Mouse (Mus musculus) CH12.LX (cell line): ENCODE results near the gene Bfsp1. TPM values are rescaled to one million over a fixed set of nuclear protein-coding genes. Genes with fewer than 3 reads are reported as not detected.

ENCODE experiments used
- DNase-seq: peaks from one replicate; pipeline ENCODE4 v3.0.0-alpha.2; 2013; ENCODE audit errors: extremely low read depth
- H3K27ac ChIP-seq: 2 replicates; pipeline ENCODE4 v1.5.1; 2012; ENCODE audit warnings: low read depth, mild to moderate bottlenecking, control low read depth, moderate library complexity; ENCODE audit not compliant: insufficient read depth
- H3K27me3 ChIP-seq: replicated peaks from 2 replicates; pipeline ENCODE3; 2012; ENCODE audit warnings: inconsistent platforms
- H3K36me3 ChIP-seq, 2 experiments: replicated peaks in 1 of 2; 2 replicates each; pipeline versions ENCODE3 to v1.6.1; 2012; ENCODE audit warnings: inconsistent platforms in 1 of 2, low read length in 1 of 2, mild to moderate bottlenecking in 1 of 2, mixed read lengths in 1 of 2, moderate library complexity in 1 of 2; ENCODE audit not compliant: control insufficient read depth in 1 of 2, insufficient read depth in 1 of 2
- H3K4me1 ChIP-seq, 2 experiments: 2 replicates each; pipeline ENCODE4 v1.6.1; 2012; ENCODE audit warnings: inconsistent platforms in 1 of 2, moderate library complexity in 1 of 2; ENCODE audit not compliant: insufficient read depth in 2 of 2, control insufficient read depth in 1 of 2
- H3K4me2 ChIP-seq: 2 replicates; pipeline ENCODE4 v1.6.1; 2012; ENCODE audit warnings: low read depth, mild to moderate bottlenecking, control low read depth; ENCODE audit not compliant: poor library complexity, insufficient read depth, severe bottlenecking
- H3K4me3 ChIP-seq, 3 experiments: fragments of 150-350 bp in 1 of 3; sonication (generic) in 1 of 3; replicated peaks in 1 of 3; 2 replicates each; pipeline versions ENCODE3 to v1.5.1; 2011 to 2012; ENCODE audit warnings: low read depth in 2 of 3, low read length in 2 of 3, mild to moderate bottlenecking in 2 of 3, moderate library complexity in 2 of 3, control low read depth in 1 of 3, improper control_type of control experiment in 1 of 3, inconsistent platforms in 1 of 3, mixed read lengths in 1 of 3; ENCODE audit not compliant: poor library complexity in 1 of 3
- H3K79me2 ChIP-seq: replicated peaks from 2 replicates; pipeline ENCODE4 v1.6.1; 2012; ENCODE audit warnings: mild to moderate bottlenecking, moderate library complexity; ENCODE audit not compliant: control insufficient read depth, poor library complexity, insufficient read depth, severe bottlenecking; ENCODE audit errors: extremely low read depth
- H3K9ac ChIP-seq: 2 replicates; pipeline ENCODE4 v1.6.1; 2012; ENCODE audit warnings: low read depth, mild to moderate bottlenecking, control low read depth, moderate library complexity; ENCODE audit not compliant: insufficient read depth
- H3K9me3 ChIP-seq: replicated peaks from 2 replicates; pipeline ENCODE3; 2012; ENCODE audit warnings: low read length, inconsistent platforms, mixed read lengths
- BHLHE40 ChIP-seq: IDR thresholded peaks from 2 replicates; pipeline ENCODE4 v1.6.1; 2011; ENCODE audit warnings: mild to moderate bottlenecking, low read depth, low read length, improper control_type of control experiment
- CHD2 ChIP-seq: IDR thresholded peaks from 2 replicates; pipeline ENCODE4 v1.6.1; 2011; ENCODE audit warnings: low read length, improper control_type of control experiment
- CTCF ChIP-seq, 2 experiments: IDR thresholded peaks in 1 of 2; conservative IDR thresholded peaks in 1 of 2; 2 replicates each; pipeline ENCODE4 v1.5.1; 2011 to 2012; ENCODE audit warnings: low read depth in 2 of 2, low read length in 2 of 2, improper control_type of control experiment in 1 of 2, inconsistent platforms in 1 of 2, mild to moderate bottlenecking in 1 of 2, moderate library complexity in 1 of 2
- E2F4 ChIP-seq: IDR thresholded peaks from 2 replicates; pipeline ENCODE4 v1.6.1; 2011; ENCODE audit warnings: low read depth, low read length, improper control_type of control experiment; ENCODE audit not compliant: insufficient replicate concordance
- EP300 ChIP-seq: IDR thresholded peaks from 2 replicates; pipeline ENCODE4 v1.6.1; 2011; ENCODE audit warnings: low read length, improper control_type of control experiment
- ETS1 ChIP-seq: conservative IDR thresholded peaks from 2 replicates; pipeline ENCODE4 v1.6.1; 2012; ENCODE audit warnings: low read depth, mild to moderate bottlenecking, inconsistent platforms, low read length, improper control_type of control experiment, moderate library complexity
- HCFC1 ChIP-seq: IDR thresholded peaks from 2 replicates; pipeline ENCODE4 v1.6.1; 2012; ENCODE audit warnings: low read depth, mild to moderate bottlenecking, inconsistent platforms, low read length, improper control_type of control experiment
- IRF4 ChIP-seq: IDR thresholded peaks from 2 replicates; pipeline ENCODE4 v1.6.1; 2014; ENCODE audit warnings: low read depth, mild to moderate bottlenecking, inconsistent platforms, low read length, improper control_type of control experiment
- JUN ChIP-seq: IDR thresholded peaks from 2 replicates; pipeline ENCODE4 v1.6.1; 2011; ENCODE audit warnings: low read depth, mild to moderate bottlenecking, low read length, improper control_type of control experiment, moderate library complexity; ENCODE audit not compliant: insufficient read depth
- JUND ChIP-seq: conservative IDR thresholded peaks from 2 replicates; pipeline ENCODE4 v1.6.1; 2011; ENCODE audit warnings: low read depth, low read length, improper control_type of control experiment
- KAT2A ChIP-seq: IDR thresholded peaks from 2 replicates; pipeline ENCODE4 v1.6.1; 2012; ENCODE audit warnings: low read length, improper control_type of control experiment, inconsistent platforms; ENCODE audit not compliant: insufficient replicate concordance
- MAFK ChIP-seq: IDR thresholded peaks from 2 replicates; pipeline ENCODE4 v1.6.1; 2011; ENCODE audit warnings: low read length, improper control_type of control experiment; ENCODE audit not compliant: insufficient replicate concordance
- MAZ ChIP-seq: IDR thresholded peaks from 2 replicates; pipeline ENCODE4 v1.6.1; 2012; ENCODE audit warnings: low read depth, mild to moderate bottlenecking, inconsistent platforms, low read length, improper control_type of control experiment, moderate library complexity
- MXI1 ChIP-seq: IDR thresholded peaks from 2 replicates; pipeline ENCODE4 v1.6.1; 2011; ENCODE audit warnings: mild to moderate bottlenecking, low read depth, low read length, improper control_type of control experiment
- PAX5 ChIP-seq: IDR thresholded peaks from 2 replicates; pipeline ENCODE4 v1.6.1; 2012; ENCODE audit warnings: low read length, inconsistent platforms, mixed read lengths
- POLR2AphosphoS2 ChIP-seq: IDR thresholded peaks from 2 replicates; pipeline ENCODE4 v1.6.1; 2011; ENCODE audit warnings: low read depth, low read length, improper control_type of control experiment
- RAD21 ChIP-seq: IDR thresholded peaks from 2 replicates; pipeline ENCODE4 v1.6.1; 2011; ENCODE audit warnings: low read depth, mild to moderate bottlenecking, low read length, improper control_type of control experiment, moderate library complexity
- RCOR1 ChIP-seq: conservative IDR thresholded peaks from 2 replicates; pipeline ENCODE4 v1.6.1; 2012; ENCODE audit warnings: low read depth, mild to moderate bottlenecking, inconsistent platforms, low read length, improper control_type of control experiment
- SIN3A ChIP-seq: IDR thresholded peaks from 2 replicates; pipeline ENCODE4 v1.6.1; 2012; ENCODE audit warnings: low read length, improper control_type of control experiment, inconsistent platforms
- USF2 ChIP-seq: conservative IDR thresholded peaks from 2 replicates; pipeline ENCODE4 v1.6.1; 2011; ENCODE audit warnings: low read depth, low read length, improper control_type of control experiment
- ZKSCAN1 ChIP-seq: IDR thresholded peaks from 2 replicates; pipeline ENCODE4 v1.6.1; 2012; ENCODE audit warnings: low read depth, inconsistent platforms, low read length, improper control_type of control experiment, borderline replicate concordance
- ZMIZ1 ChIP-seq: IDR thresholded peaks from 2 replicates; pipeline ENCODE4 v1.6.1; 2012; ENCODE audit warnings: low read depth, mild to moderate bottlenecking, inconsistent platforms, low read length, improper control_type of control experiment
- dilution Hi-C: fragments of 300-500 bp; cut with MboI; formaldehyde crosslinking; loops from 2 replicates; pipeline ENCODE4 v1.14.3; 2020; ENCODE audit warnings: low sequenced_read_pairs; ENCODE audit not compliant: extremely low pct_unique_long_range_greater_than_20kb, extremely low pct_ligation_motif_present
- in situ Hi-C: fragments of 300-500 bp; cut with MboI; formaldehyde crosslinking; loops from 3 replicates; pipeline ENCODE4 v1.14.3; 2019; ENCODE audit warnings: low sequenced_read_pairs, low pct_ligation_motif_present, low pct_unique_long_range_greater_than_20kb, mixed read lengths
- polyA plus RNA-seq: library from polyadenylated mRNA; unstranded; fragments of >175 nt; gene quantifications from 2 replicates; pipeline ENCODE4 v1.2.1, GENCODE M21; 2012; ENCODE audit warnings: low read depth; ENCODE audit not compliant: insufficient read length
- total RNA-seq, 2 experiments: library from RNA; depleted of rRNA; stranded (reverse); fragments of 300-350 nt in 1 of 2; fragments of >200 nt in 1 of 2; gene quantifications; 2 replicates each; pipeline ENCODE4 v1.2.3; 2012 to 2014

The Bfsp1 gene
- total and polyA plus RNA-seq, 3 experiments, result 0.19 to 0.21 TPM; not detected in 1

- Histone ChIP-seq H3K9ac (no peak overlapping the region), H3K27ac (no peak overlapping the region), H3K4me3 (no peak overlapping the region)
These were observed 27.0 kb upstream of the Bfsp1 start for GRCm38 (mm10) chr2:143889860-143890433.

GRCm38 (mm10) chr2:143889131-143889859 is 26.3 kb upstream of the Bfsp1 start:
- H3K27me3 ChIP-seq, result no peaks in the 10 kb centered on the region
- no peaks in the 10 kb centered on the region for H3K36me3 ChIP-seq
- no peak overlapping the region for H3K4me3 ChIP-seq
- peaks cover 3 to 34% of the 10 kb centered on the region in 2 experiments; a peak in 3 of 4 replicates for H3K4me1 ChIP-seq
- in situ Hi-C loops (no loop called here), dilution Hi-C loops (no loop called here)
- H3K79me2 ChIP-seq, result no peaks in the 10 kb centered on the region
- no peak overlapping the region for H3K27ac ChIP-seq
- no peaks in the 10 kb centered on the region for H3K9me3 ChIP-seq
- H3K9ac ChIP-seq, result no peak overlapping the region
- TF ChIP-seq KAT2A (no peak), ETS1 (0 out of 2 replicates have a peak, but pooled peaks have one; percentile 21), ZMIZ1 (no peak), MXI1 (no peak), BHLHE40 (no peak; the same call in 1 of the 2 replicates), IRF4 (0 out of 2 replicates have a peak, but pooled peaks have one; percentile 33), USF2 (no peak), PAX5 (no peak), MAZ (no peak), EP300 (no peak)
- H3K4me2 ChIP-seq, result no peak overlapping the region
- DNase-seq, result peak; percentile 58

More at GRCm38 (mm10) chr2:143889860-143890433, 27.0 kb upstream of the Bfsp1 start:
- Histone ChIP-seq H3K4me1 (peaks cover 3 to 36% of the 10 kb centered on the region in 2 experiments; a peak in 3 of 4 replicates), H3K79me2 (no peaks in the 10 kb centered on the region), H3K36me3 (no peaks in the 10 kb centered on the region), H3K9me3 (no peaks in the 10 kb centered on the region), H3K4me2 (no peak overlapping the region), H3K27me3 (no peaks in the 10 kb centered on the region)
- in situ Hi-C loops (no loop called here), dilution Hi-C loops (no loop called here)
- TF ChIP-seq MAFK, result no peak
- TF ChIP-seq USF2, result no peak
- no peak for TF ChIP-seq JUN
- TF ChIP-seq JUND, result no peak
- TF ChIP-seq POLR2AphosphoS2, result no peak
- no peak for TF ChIP-seq CTCF (conservative IDR thresholded peaks at IDR 0.05 in 1 of 2, IDR thresholded peaks at IDR 0.05 in 1 of 2; ENCODE audit: low read depth in 2 of 2, low read length in 2 of 2)
- no peak for TF ChIP-seq BHLHE40
- TF ChIP-seq IRF4, result no peak
- TF ChIP-seq KAT2A, result no peak
- no peak for TF ChIP-seq HCFC1
- no peak for TF ChIP-seq RAD21
- no peak for TF ChIP-seq ETS1
- TF ChIP-seq ZKSCAN1, result no peak
- TF ChIP-seq ZMIZ1, result no peak
- no peak for TF ChIP-seq CHD2
- no peak for TF ChIP-seq RCOR1
- TF ChIP-seq E2F4, result no peak
- TF ChIP-seq SIN3A, result no peak
- DNase-seq, result no peak
